Mouse (Mus musculus) myocyte (in vitro differentiated cells): Measurements from ENCODE around the gene Ppp2r5d. TPM values are rescaled to one million over a fixed set of nuclear protein-coding genes. Genes with fewer than 3 reads are reported as not detected.
A peak's percentile ranks its signal among the peaks of the same experiment; 100 is the strongest.

ENCODE experiments used
- H3K27me3 ChIP-seq: one replicate; pipeline ENCODE4 v1.6.1; 2011; ENCODE audit not compliant: control insufficient read depth, insufficient read depth, insufficient read length
- H3K36me3 ChIP-seq: one replicate; pipeline ENCODE4 v1.6.1; 2011; ENCODE audit not compliant: control insufficient read depth, insufficient read depth
- H3K4me2 ChIP-seq: one replicate; pipeline ENCODE4 v1.6.1; 2011; ENCODE audit warnings: low read depth, control low read depth
- H3K4me3 ChIP-seq: one replicate; pipeline ENCODE4 v1.5.1; 2011; ENCODE audit warnings: mild to moderate bottlenecking, control low read depth, moderate library complexity
- H3K79me2 ChIP-seq: one replicate; pipeline ENCODE4 v1.6.1; 2011; ENCODE audit not compliant: control insufficient read depth, insufficient read depth
- H3ac ChIP-seq: one replicate; pipeline ENCODE4 v1.6.1; 2011; ENCODE audit not compliant: control insufficient read depth, insufficient read length
- CEBPB ChIP-seq: IDR thresholded peaks from 2 replicates; pipeline ENCODE4 v1.6.1; 2011; ENCODE audit warnings: mild to moderate bottlenecking, moderate library complexity; ENCODE audit not compliant: poor library complexity, insufficient read depth, severe bottlenecking
- E2F4 ChIP-seq: IDR thresholded peaks from one replicate; pipeline ENCODE4 v1.6.1; 2011; ENCODE audit warnings: mild to moderate bottlenecking, control low read depth, moderate library complexity; ENCODE audit not compliant: insufficient read depth
- MAX ChIP-seq: IDR thresholded peaks from one replicate; pipeline ENCODE4 v1.6.1; 2011; ENCODE audit warnings: low read depth, mild to moderate bottlenecking, control low read depth
- MYOD1 ChIP-seq, 3 experiments: IDR thresholded peaks; one replicate each; pipeline ENCODE4 v1.6.1; 2011; ENCODE audit warnings: control low read depth in 2 of 3, low read depth in 2 of 3, mild to moderate bottlenecking in 2 of 3, moderate library complexity in 1 of 3; ENCODE audit not compliant: insufficient read length in 2 of 3, control insufficient read depth in 1 of 3
- MYOG ChIP-seq, 3 experiments: IDR thresholded peaks; one replicate each; pipeline ENCODE4 v1.6.1; 2011; ENCODE audit warnings: control low read depth in 2 of 3, low read depth in 2 of 3, mild to moderate bottlenecking in 2 of 3; ENCODE audit not compliant: insufficient read length in 2 of 3, control insufficient read depth in 1 of 3, insufficient read depth in 1 of 3
- POLR2A ChIP-seq: IDR thresholded peaks from one replicate; pipeline ENCODE4 v1.6.1; 2011; ENCODE audit warnings: low read depth, mild to moderate bottlenecking, control low read depth, moderate library complexity; ENCODE audit not compliant: insufficient read length
- POLR2AphosphoS2 ChIP-seq: IDR thresholded peaks from one replicate; pipeline ENCODE4 v1.6.1; 2011; ENCODE audit warnings: low read depth, control low read depth; ENCODE audit not compliant: insufficient read length
- REST ChIP-seq: IDR thresholded peaks from one replicate; pipeline ENCODE4 v1.6.1; 2011; ENCODE audit warnings: mild to moderate bottlenecking, control low read depth, moderate library complexity; ENCODE audit not compliant: insufficient read depth, insufficient read length
- SRF ChIP-seq: IDR thresholded peaks from one replicate; pipeline ENCODE4 v1.6.1; 2011; ENCODE audit warnings: low read depth; ENCODE audit not compliant: control insufficient read depth, insufficient read length
- TCF12 ChIP-seq: IDR thresholded peaks from one replicate; pipeline ENCODE4 v1.6.1; 2011; ENCODE audit warnings: mild to moderate bottlenecking, control low read depth; ENCODE audit not compliant: poor library complexity, insufficient read depth, severe bottlenecking
- TCF3 ChIP-seq: IDR thresholded peaks from one replicate; pipeline ENCODE4 v1.6.1; 2011; ENCODE audit warnings: low read depth, control low read depth; ENCODE audit not compliant: insufficient read length
- USF1 ChIP-seq: IDR thresholded peaks from one replicate; pipeline ENCODE4 v1.6.1; 2011; ENCODE audit warnings: low read depth, mild to moderate bottlenecking, control low read depth, moderate library complexity
- polyA plus RNA-seq: library from polyadenylated mRNA; unstranded; fragments of >200 nt; fragmentation: generic; extraction: Trizol; gene quantifications from one replicate; pipeline ENCODE4 v1.2.1, GENCODE M21; 2012; ENCODE audit warnings: missing spikeins

The Ppp2r5d gene
- polyA plus RNA-seq, 1 experiment = 79.6 TPM

DNA sequence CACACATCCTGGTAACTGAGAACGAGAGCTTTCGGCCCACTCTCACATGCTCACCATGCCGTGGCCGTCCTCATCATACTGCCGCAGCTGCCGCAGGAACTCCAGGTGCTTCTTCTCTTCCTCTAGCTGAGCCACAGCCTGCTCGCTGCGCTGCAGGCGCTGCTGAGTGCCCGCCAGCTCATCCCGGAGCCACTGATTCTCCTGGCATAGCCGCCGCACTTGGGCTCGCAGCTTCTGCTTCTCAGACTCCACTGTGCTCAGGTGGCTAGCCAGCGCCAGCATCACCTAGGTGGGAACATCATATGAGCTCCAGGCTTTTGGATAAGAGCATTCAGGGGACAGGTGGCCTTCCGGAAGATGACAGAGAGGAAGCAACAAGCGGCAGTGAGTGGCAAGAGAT, 62.9 kb downstream of the Ppp2r5d start:
- Histone ChIP-seq H3K79me2 (peaks cover 8% of the 10 kb centered on the region), H3K4me3 (no peak overlapping the region), H3K27me3 (no peaks in the 10 kb centered on the region), H3ac (no peak overlapping the region), H3K4me2 (no peak overlapping the region), H3K36me3 (peaks cover 4% of the 10 kb centered on the region)
- TF ChIP-seq TCF3 = no peak
- no peak for TF ChIP-seq MYOD1 (IDR thresholded peaks at IDR 0.05; ENCODE audit: control insufficient read depth in 1 of 3, insufficient read length in 2 of 3, low read depth in 2 of 3)
- TF ChIP-seq E2F4 = no peak
- no peak for TF ChIP-seq TCF12
- no peak for TF ChIP-seq USF1
- TF ChIP-seq SRF = no peak
- no peak for TF ChIP-seq CEBPB
- no peak for TF ChIP-seq REST
- TF ChIP-seq MAX = no peak
- TF ChIP-seq MYOG (IDR thresholded peaks at IDR 0.05; ENCODE audit: control insufficient read depth in 1 of 3, insufficient read depth in 1 of 3, insufficient read length in 2 of 3, low read depth in 2 of 3) = no peak

DNA sequence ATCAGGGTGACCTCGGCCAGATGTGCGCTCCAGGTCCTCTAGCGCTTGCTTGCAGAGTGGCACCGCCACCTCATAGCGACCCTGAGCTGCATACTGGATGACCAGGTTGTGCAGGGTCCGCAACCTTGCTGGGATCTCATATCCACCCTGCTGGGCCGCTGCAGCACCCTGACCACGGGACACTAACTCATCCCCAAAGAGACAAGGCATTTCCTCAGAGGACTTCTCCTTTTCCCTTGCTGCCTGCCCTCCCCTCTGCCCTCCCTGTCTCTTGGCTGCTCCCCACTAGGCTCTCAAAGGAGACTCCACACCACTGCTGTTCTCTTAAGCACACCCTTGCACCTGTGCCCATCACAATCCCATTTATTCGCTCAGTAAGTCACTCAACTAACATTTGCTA, 65.0 kb downstream of the Ppp2r5d start:
- Histone ChIP-seq H3K36me3 (peaks cover 4% of the 10 kb centered on the region), H3K79me2 (no peaks in the 10 kb centered on the region), H3K27me3 (no peaks in the 10 kb centered on the region), H3K4me3 (no peak overlapping the region), H3ac (no peak overlapping the region), H3K4me2 (no peak overlapping the region)
- no peak for TF ChIP-seq USF1
- no peak for TF ChIP-seq CEBPB
- no peak for TF ChIP-seq TCF3
- no peak for TF ChIP-seq TCF12
- TF ChIP-seq SRF = no peak
- no peak for TF ChIP-seq E2F4
- TF ChIP-seq MYOG (IDR thresholded peaks at IDR 0.05; ENCODE audit: control insufficient read depth in 1 of 3, insufficient read depth in 1 of 3, insufficient read length in 2 of 3, low read depth in 2 of 3) = no peak
- no peak for TF ChIP-seq MAX
- no peak for TF ChIP-seq MYOD1 (IDR thresholded peaks at IDR 0.05; ENCODE audit: control insufficient read depth in 1 of 3, insufficient read length in 2 of 3, low read depth in 2 of 3)
- no peak for TF ChIP-seq REST
- TF ChIP-seq POLR2AphosphoS2 = no peak
- TF ChIP-seq POLR2A = no peak

DNA sequence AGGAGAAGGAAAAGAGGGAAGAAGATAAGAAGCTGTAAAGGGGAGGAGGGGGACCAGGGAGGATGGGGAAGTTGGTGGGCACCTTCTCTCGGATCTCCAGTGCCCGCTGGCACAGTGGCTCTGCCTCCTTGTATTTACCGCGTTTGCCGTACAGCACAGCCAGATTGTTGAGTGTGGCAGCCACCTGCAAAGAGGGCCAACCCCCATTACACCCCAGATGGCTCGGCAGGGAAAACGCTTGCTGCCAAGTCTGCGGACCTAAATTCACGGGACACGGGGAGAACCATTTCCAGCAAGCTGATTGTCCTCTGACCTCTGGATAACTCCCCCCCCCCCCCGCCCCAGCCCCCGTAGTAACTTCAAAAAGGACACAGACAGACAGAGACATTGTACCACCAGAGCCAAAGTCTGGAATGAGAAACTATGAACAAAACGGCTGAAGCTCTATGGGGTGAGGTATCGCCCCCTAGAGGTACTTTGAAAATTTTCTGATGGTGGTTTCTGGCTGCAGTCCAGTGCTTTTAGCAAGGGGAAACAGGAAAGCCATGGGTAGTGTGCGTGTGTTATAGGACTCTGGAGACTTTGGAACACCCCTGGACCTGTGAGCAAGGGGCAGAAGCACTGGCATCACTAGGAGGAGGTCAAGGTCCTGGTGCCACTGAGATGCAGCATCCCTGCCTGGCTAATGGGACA, 67.9 kb downstream of the Ppp2r5d start:
- H3K27me3 ChIP-seq = no peaks in the 10 kb centered on the region
- TF ChIP-seq MYOD1 (IDR thresholded peaks at IDR 0.05; ENCODE audit: control insufficient read depth in 1 of 3, insufficient read length in 2 of 3, low read depth in 2 of 3) = no peak
- TF ChIP-seq TCF12 = no peak
- no peak for TF ChIP-seq POLR2A
- no peak for TF ChIP-seq CEBPB
- TF ChIP-seq USF1 = no peak
- TF ChIP-seq POLR2AphosphoS2 = no peak
- no peak for TF ChIP-seq MAX
- no peak for TF ChIP-seq TCF3
- TF ChIP-seq REST = no peak
- TF ChIP-seq SRF = no peak
- no peak for TF ChIP-seq MYOG (IDR thresholded peaks at IDR 0.05; ENCODE audit: control insufficient read depth in 1 of 3, insufficient read depth in 1 of 3, insufficient read length in 2 of 3, low read depth in 2 of 3)
- no peak for TF ChIP-seq E2F4
- H3K4me3 ChIP-seq = no peak overlapping the region
- no peak overlapping the region for H3ac ChIP-seq
- peak overlapping the region; percentile 3 for H3K4me2 ChIP-seq
- no peaks in the 10 kb centered on the region for H3K79me2 ChIP-seq
- H3K36me3 ChIP-seq = peaks cover 7% of the 10 kb centered on the region

Other genes with a start within 250 kb of the Ppp2r5d start
- not detected for gene Ttbk1, start 217.4 kb downstream of the Ppp2r5d start, polyA plus RNA-seq
- 22.6 TPM for gene Dnph1, start 208.4 kb downstream of the Ppp2r5d start, polyA plus RNA-seq
- 0.43 TPM for gene Cul9, start 158.7 kb downstream of the Ppp2r5d start, polyA plus RNA-seq
- gene Srf, start 148.9 kb downstream of the Ppp2r5d start, polyA plus RNA-seq = 51.1 TPM
- gene Ptk7, start 75.6 kb downstream of the Ppp2r5d start, polyA plus RNA-seq = 15.6 TPM
- 19.2 TPM for gene Klc4, start 59.1 kb downstream of the Ppp2r5d start, polyA plus RNA-seq
- gene Mrpl2, start 58.9 kb downstream of the Ppp2r5d start, polyA plus RNA-seq = 248 TPM
- gene Cul7, start 54.8 kb downstream of the Ppp2r5d start, polyA plus RNA-seq = 44.4 TPM
- 45.8 TPM for gene Rrp36, start 30.8 kb downstream of the Ppp2r5d start, polyA plus RNA-seq
- gene Mea1, start 26.3 kb downstream of the Ppp2r5d start, polyA plus RNA-seq = 145 TPM
- gene Klhdc3, start 24.2 kb downstream of the Ppp2r5d start, polyA plus RNA-seq = 128 TPM
- 29.6 TPM for gene Pex6, start 6.4 kb upstream of the Ppp2r5d start, polyA plus RNA-seq
- 0.11 TPM for gene Gnmt, start 24.1 kb upstream of the Ppp2r5d start, polyA plus RNA-seq
- gene Cnpy3, start 47.1 kb upstream of the Ppp2r5d start, polyA plus RNA-seq = 35.8 TPM
- gene Ptcra, start 58.6 kb upstream of the Ppp2r5d start, polyA plus RNA-seq = 0.06 TPM
- gene 2310039H08Rik, start 67.5 kb upstream of the Ppp2r5d start, polyA plus RNA-seq = 63.8 TPM
- gene Rpl7l1, start 77.6 kb upstream of the Ppp2r5d start, polyA plus RNA-seq = 74.3 TPM
- gene Bicral, start 153.4 kb upstream of the Ppp2r5d start, polyA plus RNA-seq = 5.1 TPM
- 46.1 TPM for gene Tbcc, start 185.6 kb upstream of the Ppp2r5d start, polyA plus RNA-seq
- gene Prph2, start 205.3 kb upstream of the Ppp2r5d start, polyA plus RNA-seq = not detected